Mouse (Mus musculus): ENCODE measurements around the gene Twf2. TPM values are rescaled to one million over a fixed set of nuclear protein-coding genes. Genes with fewer than 3 reads are reported as not detected.

Gene Twf2
- polyA plus RNA-seq, 1 experiment from 2014 or later = 59.5 TPM

DNA sequence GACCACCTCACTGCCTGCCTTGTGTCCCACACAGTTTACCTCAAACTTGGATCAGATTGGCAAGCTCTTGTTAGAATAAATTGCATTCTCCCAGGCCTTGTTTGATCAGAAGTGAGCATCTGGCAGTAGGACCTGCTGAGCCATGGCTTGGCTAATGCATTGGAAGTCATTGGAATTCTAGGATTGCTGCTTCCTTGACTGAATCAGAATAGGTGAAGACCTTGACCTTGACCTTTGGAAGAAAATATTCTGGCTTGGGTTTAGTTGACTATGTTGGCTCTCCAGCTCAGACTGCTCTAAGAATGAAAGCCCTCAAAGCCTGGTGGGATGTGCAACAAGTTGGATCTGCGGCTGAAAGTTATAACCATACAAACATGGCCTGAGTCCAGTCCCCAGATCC, 11.6 kb upstream of the Twf2 start:
- WGBS = 95% methylated on average over 1 of the region's 1 CpGs
- H3K36me3 ChIP-seq (ENCODE audit: control insufficient read depth, insufficient read depth, low read length) = peaks cover 79% of the 10 kb centered on the region
- ATAC-seq (replicated peaks; ENCODE audit: low FRiP score, low TSS enrichment, low read depth) = no peak
- H3K4me1 ChIP-seq (replicated peaks; ENCODE audit: control insufficient read depth, insufficient read depth, low read length) = no peaks in the 10 kb centered on the region
- H3K9me3 ChIP-seq (ENCODE audit: control insufficient read depth, low read length) = no peaks in the 10 kb centered on the region
- no peak for DNase-seq (ENCODE audit: low spot score)
- no peaks in the 10 kb centered on the region for H3K27me3 ChIP-seq (replicated peaks; ENCODE audit: control insufficient read depth, insufficient read depth, low read length)
- no peak overlapping the region for H3K4me3 ChIP-seq (ENCODE audit: low read depth, low read length)
- no peak overlapping the region for H3K9ac ChIP-seq (ENCODE audit: low read length)
- H3K4me2 ChIP-seq (ENCODE audit: low read length) = no peak overlapping the region
- no peak overlapping the region for H3K27ac ChIP-seq (ENCODE audit: low read depth)

DNA sequence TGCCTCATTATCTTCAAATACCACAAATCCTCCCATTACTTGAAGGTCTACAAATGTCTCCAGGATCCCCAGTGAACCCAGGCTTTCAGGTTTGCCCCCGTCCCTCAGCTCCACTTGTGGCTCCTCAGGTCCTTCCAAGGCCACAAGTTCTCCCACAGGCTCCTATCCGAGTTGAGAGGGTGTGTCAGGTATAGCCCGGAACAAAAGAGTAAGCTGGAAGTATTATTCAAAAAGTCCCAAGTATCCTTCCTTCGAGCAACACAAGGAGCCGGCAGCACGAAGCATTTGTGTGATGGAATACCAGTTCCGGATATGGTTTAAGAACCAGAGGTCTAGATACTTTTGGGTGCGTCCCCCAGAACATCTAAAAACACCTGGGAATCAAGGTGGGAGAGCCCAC, 10.9 kb upstream of the Twf2 start:
- Histone ChIP-seq H3K27ac (ENCODE audit: low read depth) (no peak overlapping the region), H3K9me3 (ENCODE audit: control insufficient read depth, low read length) (no peaks in the 10 kb centered on the region), H3K36me3 (ENCODE audit: control insufficient read depth, insufficient read depth, low read length) (peaks cover 73% of the 10 kb centered on the region), H3K4me1 (replicated peaks; ENCODE audit: control insufficient read depth, insufficient read depth, low read length) (no peaks in the 10 kb centered on the region), H3K9ac (ENCODE audit: low read length) (no peak overlapping the region), H3K4me3 (ENCODE audit: low read depth, low read length) (no peak overlapping the region), H3K4me2 (ENCODE audit: low read length) (no peak overlapping the region), H3K27me3 (replicated peaks; ENCODE audit: control insufficient read depth, insufficient read depth, low read length) (no peaks in the 10 kb centered on the region)
- no peak for DNase-seq (ENCODE audit: low spot score)
- no peak for ATAC-seq (replicated peaks; ENCODE audit: low FRiP score, low TSS enrichment, low read depth)
- WGBS = 92% methylated on average over 8 of the region's 8 CpGs

DNA sequence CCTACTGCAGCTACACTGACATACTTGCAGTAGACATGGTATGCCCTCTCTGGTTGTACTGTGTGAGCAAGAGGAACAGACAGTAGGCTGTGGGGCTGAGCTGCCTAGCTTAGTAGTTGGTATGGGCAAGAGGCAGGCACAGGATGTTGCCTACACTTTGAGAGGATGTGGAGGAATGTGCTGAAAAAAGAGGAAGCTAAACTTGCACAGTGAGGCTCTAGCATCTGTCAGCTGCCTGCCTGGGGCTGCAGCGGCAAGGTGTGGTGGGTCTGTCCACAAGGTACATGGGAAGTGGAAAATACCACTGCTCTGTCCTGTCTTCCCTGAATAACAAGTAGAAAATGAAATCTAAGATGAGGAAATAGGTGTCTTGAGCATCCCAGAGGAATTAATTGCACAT, 9.9 kb upstream of the Twf2 start:
- Histone ChIP-seq H3K4me3 (ENCODE audit: low read depth, low read length) (no peak overlapping the region), H3K27me3 (replicated peaks; ENCODE audit: control insufficient read depth, insufficient read depth, low read length) (no peaks in the 10 kb centered on the region), H3K9ac (ENCODE audit: low read length) (no peak overlapping the region), H3K27ac (ENCODE audit: low read depth) (no peak overlapping the region), H3K4me1 (replicated peaks; ENCODE audit: control insufficient read depth, insufficient read depth, low read length) (no peaks in the 10 kb centered on the region), H3K36me3 (ENCODE audit: control insufficient read depth, insufficient read depth, low read length) (peaks cover 64% of the 10 kb centered on the region), H3K9me3 (ENCODE audit: control insufficient read depth, low read length) (no peaks in the 10 kb centered on the region), H3K4me2 (ENCODE audit: low read length) (no peak overlapping the region)
- WGBS = 84% methylated on average over 1 of the region's 1 CpGs
- DNase-seq (ENCODE audit: low spot score) (no peak), ATAC-seq (replicated peaks; ENCODE audit: low FRiP score, low TSS enrichment, low read depth) (no peak)

DNA sequence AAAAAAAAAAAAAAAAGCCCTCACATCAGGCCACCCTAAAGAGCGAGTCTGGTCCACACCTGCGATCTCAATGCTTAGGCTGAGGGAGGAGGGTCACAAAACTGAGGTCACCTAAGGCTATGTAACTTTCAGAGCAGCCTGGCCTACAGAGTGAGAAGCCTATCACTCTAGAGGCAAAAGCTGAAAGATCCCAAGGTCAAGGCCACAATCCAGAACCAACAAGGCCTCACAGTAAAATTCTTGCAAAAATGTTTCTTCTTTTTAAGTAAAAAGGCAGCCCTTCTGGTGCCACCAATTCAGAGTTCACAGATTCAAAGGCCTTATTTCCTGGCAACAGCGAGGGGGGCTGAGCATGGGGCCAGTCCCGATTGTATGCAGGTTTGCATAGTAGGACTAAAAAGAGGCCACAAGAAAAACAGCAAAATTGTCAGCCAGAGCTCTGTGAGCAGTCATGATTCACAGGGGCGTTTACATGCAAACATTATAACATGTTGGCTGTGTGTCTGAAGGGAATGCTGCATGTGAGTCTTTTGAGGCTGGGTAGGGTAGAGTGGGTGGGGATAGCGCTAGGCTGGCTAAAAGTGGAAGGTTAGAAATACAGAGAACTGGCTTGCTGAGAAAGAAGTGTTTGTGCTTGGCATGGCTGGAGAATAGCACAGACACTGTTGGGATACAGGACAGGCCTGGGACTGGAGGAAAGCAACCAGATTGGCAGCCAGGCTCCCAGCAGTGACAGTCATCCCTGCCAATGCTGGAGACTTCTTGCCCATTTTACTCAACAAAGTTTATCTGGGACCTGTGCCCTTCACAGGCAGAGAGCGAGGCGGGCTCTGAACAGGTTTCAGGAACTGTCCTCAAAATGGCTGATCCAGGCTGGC, 8.7 kb upstream of the Twf2 start:
- 89% methylated on average over 8 of the region's 8 CpGs for WGBS
- H3K36me3 ChIP-seq (ENCODE audit: control insufficient read depth, insufficient read depth, low read length) = peaks cover 52% of the 10 kb centered on the region
- no peak overlapping the region for H3K9ac ChIP-seq (ENCODE audit: low read length)
- no peak overlapping the region for H3K27ac ChIP-seq (ENCODE audit: low read depth)
- DNase-seq (ENCODE audit: low spot score) (no peak), ATAC-seq (replicated peaks; ENCODE audit: low FRiP score, low TSS enrichment, low read depth) (no peak)
- no peak overlapping the region for H3K4me3 ChIP-seq (ENCODE audit: low read depth, low read length)
- peaks cover 5% of the 10 kb centered on the region; the same call in 1 of the 2 replicates for H3K4me1 ChIP-seq (replicated peaks; ENCODE audit: control insufficient read depth, insufficient read depth, low read length)
- H3K9me3 ChIP-seq (ENCODE audit: control insufficient read depth, low read length) = no peaks in the 10 kb centered on the region
- H3K27me3 ChIP-seq (replicated peaks; ENCODE audit: control insufficient read depth, insufficient read depth, low read length) = no peaks in the 10 kb centered on the region
- H3K4me2 ChIP-seq (ENCODE audit: low read length) = no peak overlapping the region

DNA sequence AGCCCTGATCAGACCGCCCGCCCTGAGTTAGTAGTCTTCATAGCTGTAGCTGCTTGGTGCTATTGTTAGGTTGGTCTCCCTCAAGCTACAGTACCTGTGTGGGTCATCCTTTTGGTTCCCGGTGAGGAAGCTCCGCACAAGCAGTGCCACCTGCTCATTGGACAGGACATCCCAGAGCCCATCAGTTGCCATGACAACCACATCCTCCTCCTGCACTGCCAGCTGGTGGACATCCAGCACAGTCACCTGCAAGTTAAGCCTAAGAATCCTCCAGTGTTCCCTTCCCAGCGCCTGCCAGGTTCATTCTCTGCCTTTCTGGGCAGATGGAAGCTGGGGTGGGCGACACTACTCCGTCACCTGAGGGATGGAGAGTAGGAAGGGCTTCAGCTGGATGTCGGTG, 7.2 kb upstream of the Twf2 start:
- peaks cover 11% of the 10 kb centered on the region for H3K4me1 ChIP-seq (replicated peaks; ENCODE audit: control insufficient read depth, insufficient read depth, low read length)
- H3K4me2 ChIP-seq (ENCODE audit: low read length) = no peak overlapping the region
- no peak for DNase-seq (ENCODE audit: low spot score)
- ATAC-seq (replicated peaks; ENCODE audit: low FRiP score, low TSS enrichment, low read depth) = no peak
- H3K9ac ChIP-seq (ENCODE audit: low read length) = no peak overlapping the region
- no peaks in the 10 kb centered on the region for H3K9me3 ChIP-seq (ENCODE audit: control insufficient read depth, low read length)
- H3K36me3 ChIP-seq (ENCODE audit: control insufficient read depth, insufficient read depth, low read length) = peaks cover 37% of the 10 kb centered on the region
- WGBS = 86% methylated on average over 8 of the region's 8 CpGs
- no peak overlapping the region for H3K4me3 ChIP-seq (ENCODE audit: low read depth, low read length)
- H3K27ac ChIP-seq (ENCODE audit: low read depth) = no peak overlapping the region
- H3K27me3 ChIP-seq (replicated peaks; ENCODE audit: control insufficient read depth, insufficient read depth, low read length) = no peaks in the 10 kb centered on the region

DNA sequence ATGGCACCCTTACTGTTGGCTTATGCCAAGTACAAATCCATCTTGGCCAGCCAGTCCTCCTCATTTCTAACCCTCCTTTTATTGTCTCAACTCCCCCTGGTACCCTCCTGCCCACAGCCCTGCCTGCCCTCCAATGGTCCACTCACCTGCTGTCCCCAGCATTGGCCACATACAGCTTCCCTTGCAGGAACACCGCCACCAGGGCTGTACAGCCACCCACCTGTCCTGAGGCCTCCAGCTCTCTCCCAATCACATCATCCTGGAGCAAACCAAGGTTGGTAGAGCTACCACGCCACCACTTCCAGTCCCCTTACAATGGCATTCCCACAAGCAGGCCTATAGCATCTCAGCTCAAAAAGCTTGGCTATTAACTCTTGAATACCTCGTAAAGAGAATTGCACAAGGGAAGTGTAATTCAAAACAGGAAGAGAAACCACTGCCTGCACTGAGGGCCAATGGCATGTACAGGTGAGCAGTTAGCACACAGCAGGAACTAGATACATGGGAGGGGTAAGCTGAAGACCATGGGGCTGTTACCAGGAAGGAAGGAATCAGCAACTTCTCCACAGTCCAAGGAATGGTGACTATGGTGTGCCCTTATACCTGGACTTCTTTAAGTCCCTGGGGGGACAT, 5.7 kb upstream of the Twf2 start:
- peaks cover 15% of the 10 kb centered on the region for H3K4me1 ChIP-seq (replicated peaks; ENCODE audit: control insufficient read depth, insufficient read depth, low read length)
- ATAC-seq (replicated peaks; ENCODE audit: low FRiP score, low TSS enrichment, low read depth) = no peak
- no peak overlapping the region for H3K9ac ChIP-seq (ENCODE audit: low read length)
- H3K4me2 ChIP-seq (ENCODE audit: low read length) = no peak overlapping the region
- 88% methylated on average over 3 of the region's 3 CpGs for WGBS
- H3K27ac ChIP-seq (ENCODE audit: low read depth) = no peak overlapping the region
- peaks cover 22% of the 10 kb centered on the region for H3K36me3 ChIP-seq (ENCODE audit: control insufficient read depth, insufficient read depth, low read length)
- H3K4me3 ChIP-seq (ENCODE audit: low read depth, low read length) = no peak overlapping the region
- DNase-seq (ENCODE audit: low spot score) = no peak
- H3K9me3 ChIP-seq (ENCODE audit: control insufficient read depth, low read length) = no peaks in the 10 kb centered on the region
- no peaks in the 10 kb centered on the region for H3K27me3 ChIP-seq (replicated peaks; ENCODE audit: control insufficient read depth, insufficient read depth, low read length)

DNA sequence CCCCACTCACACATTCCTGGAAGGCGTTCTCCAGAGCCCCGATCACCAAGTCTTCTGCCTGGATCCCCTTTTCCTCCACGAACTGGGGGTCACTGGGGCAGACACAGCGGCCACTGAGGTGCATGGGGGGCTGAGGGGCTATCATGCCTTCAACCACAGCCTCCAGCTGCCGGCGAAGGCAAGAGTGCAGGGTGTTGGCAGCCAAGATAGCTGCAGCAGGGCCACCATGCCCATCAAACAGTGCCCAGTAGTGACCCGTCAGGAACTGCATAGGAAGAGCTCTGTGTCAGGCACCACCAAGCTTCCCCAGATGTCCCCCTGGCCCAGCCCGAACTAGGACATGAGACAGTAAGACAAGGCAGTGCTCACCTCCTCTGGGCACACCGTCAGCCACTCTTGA, 5.2 kb upstream of the Twf2 start:
- DNase-seq (ENCODE audit: low spot score) (no peak), ATAC-seq (replicated peaks; ENCODE audit: low FRiP score, low TSS enrichment, low read depth) (no peak)
- 93% methylated on average over 9 of the region's 9 CpGs for WGBS
- no peak overlapping the region for H3K27ac ChIP-seq (ENCODE audit: low read depth)
- H3K4me1 ChIP-seq (replicated peaks; ENCODE audit: control insufficient read depth, insufficient read depth, low read length) = peaks cover 17% of the 10 kb centered on the region
- H3K27me3 ChIP-seq (replicated peaks; ENCODE audit: control insufficient read depth, insufficient read depth, low read length) = no peaks in the 10 kb centered on the region
- H3K4me3 ChIP-seq (ENCODE audit: low read depth, low read length) = no peak overlapping the region
- H3K4me2 ChIP-seq (ENCODE audit: low read length) = 0 out of 2 replicates have a peak overlapping the region, but pooled peaks have one; percentile 70
- H3K9ac ChIP-seq (ENCODE audit: low read length) = no peak overlapping the region
- peaks cover 17% of the 10 kb centered on the region for H3K36me3 ChIP-seq (ENCODE audit: control insufficient read depth, insufficient read depth, low read length)
- H3K9me3 ChIP-seq (ENCODE audit: control insufficient read depth, low read length) = no peaks in the 10 kb centered on the region

DNA sequence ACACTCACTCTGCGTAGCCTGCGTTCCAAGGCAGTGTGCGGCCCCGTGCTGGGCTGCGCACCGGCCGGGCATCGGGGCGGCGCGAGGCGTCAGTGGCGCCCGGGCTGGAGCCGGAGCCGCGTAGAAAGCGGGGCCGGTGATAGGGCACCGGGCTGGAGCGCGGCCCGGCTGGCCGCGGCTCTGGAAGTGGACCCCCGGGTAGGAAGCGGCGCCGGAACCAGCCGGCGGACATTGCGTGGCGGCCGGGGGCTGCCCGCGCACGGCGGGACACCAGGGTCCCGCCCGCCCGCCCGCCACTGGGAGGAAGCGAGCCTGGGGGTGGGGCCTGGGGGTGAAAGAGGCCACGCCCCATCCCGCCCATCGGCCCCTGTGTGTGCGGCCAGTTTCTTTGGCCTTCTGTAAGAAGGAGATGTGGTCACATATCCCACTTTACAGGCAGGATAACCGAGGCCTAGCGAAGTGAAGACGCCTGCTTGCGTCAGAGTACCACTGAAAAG, 3.9 kb upstream of the Twf2 start:
- Histone ChIP-seq H3K4me1 (replicated peaks; ENCODE audit: control insufficient read depth, insufficient read depth, low read length) (peaks cover 22% of the 10 kb centered on the region), H3K4me3 (ENCODE audit: low read depth, low read length) (peak overlapping the region; percentile 62), H3K9me3 (ENCODE audit: control insufficient read depth, low read length) (no peaks in the 10 kb centered on the region), H3K9ac (ENCODE audit: low read length) (peak overlapping the region; percentile 66), H3K36me3 (ENCODE audit: control insufficient read depth, insufficient read depth, low read length) (peaks cover 14% of the 10 kb centered on the region), H3K27me3 (replicated peaks; ENCODE audit: control insufficient read depth, insufficient read depth, low read length) (no peaks in the 10 kb centered on the region), H3K27ac (ENCODE audit: low read depth) (peak overlapping the region; percentile 27; the same call in 1 of the 2 replicates), H3K4me2 (ENCODE audit: low read length) (peak overlapping the region; percentile 70)
- 1% methylated on average over 30 of the region's 51 CpGs for WGBS
- DNase-seq (ENCODE audit: low spot score) (peak; percentile 82), ATAC-seq (replicated peaks; ENCODE audit: low FRiP score, low TSS enrichment, low read depth) (peak; percentile 61)
